Mouse (Mus musculus) brown adipose tissue, adult 24 weeks (tissue): ENCODE measurements at regions not wholly inside any gene's neighbourhood (a gene's known extent, or its start where the extent isn't known, plus 50 kb on each side); places are given as distances from the start of the nearest gene placed in this dataset.

ENCODE experiments used
- H3K27ac ChIP-seq: fragments of 200-500 bp; replicated peaks from 2 replicates; pipeline ENCODE4 v1.5.1; 2012; ENCODE audit warnings: low read depth, mild to moderate bottlenecking, low read length
- H3K4me1 ChIP-seq: fragments of 200-500 bp; 2 replicates; pipeline ENCODE4 v1.6.1; 2012; ENCODE audit warnings: low read length, mixed read lengths; ENCODE audit not compliant: control insufficient read depth, insufficient read depth, insufficient read length
- H3K4me3 ChIP-seq: fragments of 200-500 bp; 2 replicates; pipeline ENCODE4 v1.5.1; 2012; ENCODE audit warnings: low read depth, mild to moderate bottlenecking, low read length, moderate library complexity; ENCODE audit not compliant: insufficient read depth

GRCm38 (mm10) chr5:43457725-43458124 is 57.6 kb upstream of the C1qtnf7 start:
- no peak overlapping the region for H3K4me3 ChIP-seq
- H3K4me1 ChIP-seq = no peaks in the 10 kb centered on the region
- H3K27ac ChIP-seq = no peak overlapping the region

- Histone ChIP-seq H3K4me1 (no peaks in the 10 kb centered on the region), H3K27ac (no peak overlapping the region)
Measured at GRCm38 (mm10) chr5:43461987-43462715, 53.2 kb upstream of the C1qtnf7 start.

More at GRCm38 (mm10) chr5:43461987-43462715, 53.2 kb upstream of the C1qtnf7 start:
- no peak overlapping the region for H3K4me3 ChIP-seq
